Mouse (Mus musculus): ENCODE data around the gene Ago1.

DNA sequence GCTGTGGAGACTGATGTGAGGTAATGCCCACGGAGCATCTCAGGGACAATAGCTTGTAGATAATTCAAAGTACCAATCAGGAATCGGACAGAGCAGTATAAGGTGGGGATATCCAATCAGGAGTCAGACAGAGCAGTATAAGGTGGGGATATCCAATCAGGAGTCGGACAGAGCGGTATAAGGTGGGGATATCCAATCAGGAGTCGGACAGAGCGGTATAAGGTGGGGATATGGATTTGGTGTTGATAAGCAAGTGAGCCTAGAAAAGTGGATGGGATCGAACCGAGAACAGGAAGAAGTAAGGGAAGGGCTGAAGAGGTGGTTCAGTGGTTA is 34.6 kb upstream of the Ago1 start:
- TF ChIP-seq CTCF (IDR thresholded peaks at IDR 0.05; ENCODE audit: borderline replicate concordance, extremely low read depth, insufficient read depth, insufficient read length) (no peak), POLR2A (IDR thresholded peaks at IDR 0.05; ENCODE audit: borderline replicate concordance, extremely low read depth, insufficient read depth, insufficient read length, poor library complexity, severe bottlenecking) (no peak)

Measured in brain, embryonic 14.5 days (tissue).